Mouse (Mus musculus): ENCODE measurements at regions not wholly inside any gene's neighbourhood (a gene's known extent, or its start where the extent isn't known, plus 50 kb on each side); places are given as distances from the start of the nearest gene placed in this dataset.

GRCm38 (mm10) chr14:107727234-107727633 is 1186.7 kb downstream of the Slitrk1 start:
- no peak for DNase-seq (ENCODE audit: low spot score in 2 of 2)

GRCm38 (mm10) chr14:107688349-107688748 is 1225.6 kb downstream of the Slitrk1 start:
- DNase-seq (ENCODE audit: low spot score in 2 of 2): no peak

GRCm38 (mm10) chr14:107687261-107688019 is 1226.5 kb downstream of the Slitrk1 start:
- DNase-seq (ENCODE audit: low spot score in 2 of 2): peak; percentile 43 to 65

GRCm38 (mm10) chr14:107656595-107656994 is 1257.4 kb downstream of the Slitrk1 start:
- no peak for DNase-seq (ENCODE audit: low spot score in 2 of 2)

GRCm38 (mm10) chr14:107615466-107615865 is 1298.5 kb downstream of the Slitrk1 start:
- no peak for DNase-seq (ENCODE audit: low spot score in 2 of 2)

- DNase-seq (ENCODE audit: low spot score in 2 of 2): no peak
These were observed 1299.6 kb downstream of the Slitrk1 start for GRCm38 (mm10) chr14:107614348-107614747.

- DNase-seq (ENCODE audit: low spot score in 2 of 2): no peak
These were observed 1310.8 kb downstream of the Slitrk1 start for GRCm38 (mm10) chr14:107603198-107603597.

- DNase-seq (ENCODE audit: low spot score in 2 of 2): no peak
These were observed 1327.2 kb downstream of the Slitrk1 start for GRCm38 (mm10) chr14:107586715-107587114.

- no peak for DNase-seq (ENCODE audit: low spot score in 2 of 2)
These were observed 1329.7 kb downstream of the Slitrk1 start for GRCm38 (mm10) chr14:107584252-107584651.

- no peak for DNase-seq (ENCODE audit: low spot score in 2 of 2)
These were observed 1343.3 kb downstream of the Slitrk1 start for GRCm38 (mm10) chr14:107570676-107571075.

GRCm38 (mm10) chr14:107568496-107568895 is 1345.5 kb downstream of the Slitrk1 start:
- no peak for DNase-seq (ENCODE audit: low spot score in 2 of 2)

Measured in left cerebral cortex, adult 9 months (tissue).